Mouse (Mus musculus): ENCODE results near the gene Meaf6. TPM values are rescaled to one million over a fixed set of nuclear protein-coding genes. Genes with fewer than 3 reads are reported as not detected.

Gene Meaf6
- polyA plus RNA-seq, 2 experiments, result 13.5 to 23.0 TPM

DNA sequence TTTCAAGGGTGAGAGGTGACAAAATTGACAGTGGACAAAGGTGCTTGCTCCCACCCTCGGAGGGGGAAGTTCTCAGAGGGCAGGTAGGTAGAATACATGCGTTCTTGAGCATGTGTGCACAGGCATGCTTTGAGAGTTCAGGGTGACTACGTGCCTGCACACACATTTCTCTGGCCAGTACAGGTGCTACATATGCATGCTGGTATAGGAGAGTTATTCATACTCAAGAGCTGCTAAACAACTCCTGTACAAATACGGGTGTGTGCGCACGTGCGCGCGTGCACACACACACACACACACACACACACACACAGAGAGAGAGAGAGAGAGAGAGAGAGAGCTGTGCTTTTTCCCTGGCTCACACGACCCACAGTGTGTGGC, 76.0 kb downstream of the Meaf6 start:
- H3K4me3 ChIP-seq (ENCODE audit: insufficient read depth in 1 of 2, low read depth in 2 of 2, low read length in 2 of 2), result no peak overlapping the region
- no peaks in the 10 kb centered on the region for H3K36me3 ChIP-seq (replicated peaks; ENCODE audit: control insufficient read depth, insufficient read depth, low read depth)
- no peaks in the 10 kb centered on the region for H3K9me3 ChIP-seq (ENCODE audit: control insufficient read depth, low read length)
- ATAC-seq (ENCODE audit: insufficient read depth), result no peak
- H3K27me3 ChIP-seq (ENCODE audit: control insufficient read depth, insufficient read depth, low read length), result no peaks in the 10 kb centered on the region
- no peak overlapping the region for H3K27ac ChIP-seq
- H3K4me1 ChIP-seq (replicated peaks; ENCODE audit: control insufficient read depth in 2 of 2, insufficient read depth in 2 of 2, low read length in 1 of 2), result no peaks in the 10 kb centered on the region
- H3K4me2 ChIP-seq (ENCODE audit: low read depth), result no peak overlapping the region
- WGBS (ENCODE audit: insufficient replicate concordance), result 73% methylated on average over 10 of the region's 10 CpGs
- TF ChIP-seq CTCF (IDR thresholded peaks at IDR 0.05; ENCODE audit: low read depth), result no peak
- no peak for TF ChIP-seq EP300 (IDR thresholded peaks at IDR 0.05; ENCODE audit: low read depth)
- no peak for DNase-seq (ENCODE audit: low read depth in 3 of 3, low spot score in 3 of 3)
- no peak overlapping the region for H3K9ac ChIP-seq (replicated peaks)

DNA sequence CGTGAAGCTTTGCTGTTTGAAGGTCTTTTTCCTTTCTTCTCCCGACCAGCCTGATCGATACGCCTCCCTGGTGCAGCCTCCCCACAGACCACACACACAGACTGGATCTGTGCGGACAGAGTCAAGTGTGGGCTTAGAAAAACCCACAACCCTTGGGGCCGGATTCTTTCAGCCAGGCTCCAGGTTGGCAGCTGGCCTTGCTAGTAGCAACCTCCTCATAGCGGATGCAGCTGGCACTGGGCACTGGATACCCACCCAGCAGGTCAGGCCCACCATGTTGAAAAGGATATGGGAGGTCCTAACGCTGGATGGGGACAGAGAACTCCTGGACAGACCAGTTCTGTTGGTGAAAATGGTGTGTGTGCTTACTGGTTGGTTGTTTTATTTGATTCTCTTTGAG, 76.5 kb downstream of the Meaf6 start:
- Histone ChIP-seq H3K27ac (no peak overlapping the region), H3K4me2 (ENCODE audit: low read depth) (no peak overlapping the region), H3K36me3 (replicated peaks; ENCODE audit: control insufficient read depth, insufficient read depth, low read depth) (no peaks in the 10 kb centered on the region), H3K9me3 (ENCODE audit: control insufficient read depth, low read length) (no peaks in the 10 kb centered on the region), H3K27me3 (ENCODE audit: control insufficient read depth, insufficient read depth, low read length) (no peaks in the 10 kb centered on the region), H3K9ac (replicated peaks) (no peak overlapping the region), H3K4me1 (replicated peaks; ENCODE audit: control insufficient read depth in 2 of 2, insufficient read depth in 2 of 2, low read length in 1 of 2) (no peaks in the 10 kb centered on the region), H3K4me3 (ENCODE audit: insufficient read depth in 1 of 2, low read depth in 2 of 2, low read length in 2 of 2) (no peak overlapping the region)
- ATAC-seq (ENCODE audit: insufficient read depth) (no peak), DNase-seq (ENCODE audit: low read depth in 3 of 3, low spot score in 3 of 3) (no peak)
- WGBS (ENCODE audit: insufficient replicate concordance), result 56% methylated on average over 8 of the region's 8 CpGs
- TF ChIP-seq CTCF (IDR thresholded peaks at IDR 0.05; ENCODE audit: low read depth), result no peak
- no peak for TF ChIP-seq EP300 (IDR thresholded peaks at IDR 0.05; ENCODE audit: low read depth)

DNA sequence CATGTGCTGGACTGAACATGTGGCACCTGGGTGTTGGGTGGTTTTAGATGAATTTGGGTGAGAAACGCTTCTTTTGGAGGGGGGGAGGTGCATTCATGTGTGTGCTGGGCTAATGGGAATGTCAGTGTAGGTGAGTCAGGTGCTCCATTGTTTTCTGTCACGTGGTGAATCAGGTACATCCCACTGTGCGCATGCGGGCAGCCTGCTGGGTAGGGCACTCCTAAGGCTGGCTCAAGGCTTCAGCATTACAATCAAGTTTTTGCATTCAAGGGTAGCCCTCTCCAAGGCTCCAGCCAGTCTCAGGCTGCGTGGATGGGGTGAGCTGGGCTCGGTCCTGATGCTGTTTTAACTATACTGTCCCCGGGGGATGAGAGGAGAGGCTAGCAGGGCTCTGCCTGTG, 77.8 kb downstream of the Meaf6 start:
- Histone ChIP-seq H3K27ac (no peak overlapping the region), H3K4me2 (ENCODE audit: low read depth) (no peak overlapping the region), H3K4me1 (replicated peaks; ENCODE audit: control insufficient read depth in 2 of 2, insufficient read depth in 2 of 2, low read length in 1 of 2) (no peaks in the 10 kb centered on the region), H3K4me3 (ENCODE audit: insufficient read depth in 1 of 2, low read depth in 2 of 2, low read length in 2 of 2) (no peak overlapping the region), H3K27me3 (ENCODE audit: control insufficient read depth, insufficient read depth, low read length) (no peaks in the 10 kb centered on the region), H3K9ac (replicated peaks) (no peak overlapping the region), H3K36me3 (replicated peaks; ENCODE audit: control insufficient read depth, insufficient read depth, low read depth) (no peaks in the 10 kb centered on the region), H3K9me3 (ENCODE audit: control insufficient read depth, low read length) (no peaks in the 10 kb centered on the region)
- WGBS (ENCODE audit: insufficient replicate concordance), result 51% methylated on average over 7 of the region's 7 CpGs
- no peak for TF ChIP-seq EP300 (IDR thresholded peaks at IDR 0.05; ENCODE audit: low read depth)
- TF ChIP-seq CTCF (IDR thresholded peaks at IDR 0.05; ENCODE audit: low read depth), result no peak
- ATAC-seq (ENCODE audit: insufficient read depth) (no peak), DNase-seq (ENCODE audit: low read depth in 3 of 3, low spot score in 3 of 3) (no peak)

Other genes starting within 250 kb of the Meaf6 start
- 19.0 and 20.9 TPM in 2 replicates for gene Yrdc, start 234.5 kb upstream of the Meaf6 start, polyA plus RNA-seq (2012; rRNA removed)
- 21.7 and 21.9 TPM in 2 replicates for gene Yrdc, start 234.5 kb upstream of the Meaf6 start, polyA plus RNA-seq (2014; fragmentation: Nextera tagmentation; extraction: Ambion mirVana)
- gene 1110065P20Rik, start 233.9 kb upstream of the Meaf6 start, polyA plus RNA-seq (2012; rRNA removed), result 10.6 and 11.9 TPM in 2 replicates
- 15.2 and 15.4 TPM in 2 replicates for gene 1110065P20Rik, start 233.9 kb upstream of the Meaf6 start, polyA plus RNA-seq (2014; fragmentation: Nextera tagmentation; extraction: Ambion mirVana)
- gene Maneal, start 223.0 kb upstream of the Meaf6 start, polyA plus RNA-seq (2012; rRNA removed), result 0.06 and 0.08 TPM in 2 replicates
- 0.06 TPM in 1 of 2 replicates, not detected in the other for gene Maneal, start 223.0 kb upstream of the Meaf6 start, polyA plus RNA-seq (2014; fragmentation: Nextera tagmentation; extraction: Ambion mirVana)
- gene Epha10, start 204.2 kb upstream of the Meaf6 start, polyA plus RNA-seq (2012; rRNA removed), result not detected in 2 replicates
- gene Epha10, start 204.2 kb upstream of the Meaf6 start, polyA plus RNA-seq (2014; fragmentation: Nextera tagmentation; extraction: Ambion mirVana), result not detected in 2 replicates
- gene 9930104L06Rik, start 148.1 kb upstream of the Meaf6 start, polyA plus RNA-seq (2012; rRNA removed), result 5.8 and 5.9 TPM in 2 replicates
- 0.94 and 1.5 TPM in 2 replicates for gene 9930104L06Rik, start 148.1 kb upstream of the Meaf6 start, polyA plus RNA-seq (2014; fragmentation: Nextera tagmentation; extraction: Ambion mirVana)
- gene Cdca8, start 145.8 kb upstream of the Meaf6 start, polyA plus RNA-seq (2012; rRNA removed), result 48.0 and 61.8 TPM in 2 replicates
- 91.6 and 102 TPM in 2 replicates for gene Cdca8, start 145.8 kb upstream of the Meaf6 start, polyA plus RNA-seq (2014; fragmentation: Nextera tagmentation; extraction: Ambion mirVana)
- 0.68 and 0.69 TPM in 2 replicates for gene Rspo1, start 98.7 kb upstream of the Meaf6 start, polyA plus RNA-seq (2012; rRNA removed)
- 0.42 and 0.51 TPM in 2 replicates for gene Rspo1, start 98.7 kb upstream of the Meaf6 start, polyA plus RNA-seq (2014; fragmentation: Nextera tagmentation; extraction: Ambion mirVana)
- 11.7 and 26.7 TPM in 2 replicates for gene Gnl2, start 68.5 kb upstream of the Meaf6 start, polyA plus RNA-seq (2012; rRNA removed)
- 35.9 and 39.5 TPM in 2 replicates for gene Gnl2, start 68.5 kb upstream of the Meaf6 start, polyA plus RNA-seq (2014; fragmentation: Nextera tagmentation; extraction: Ambion mirVana)
- 0.02 TPM in 1 of 2 replicates, not detected in the other for gene Dnali1, start 19.4 kb upstream of the Meaf6 start, polyA plus RNA-seq (2012; rRNA removed)
- gene Dnali1, start 19.4 kb upstream of the Meaf6 start, polyA plus RNA-seq (2014; fragmentation: Nextera tagmentation; extraction: Ambion mirVana), result 0.10 TPM in 1 of 2 replicates, not detected in the other
- 7.5 and 8.5 TPM in 2 replicates for gene Snip1, start 18.5 kb upstream of the Meaf6 start, polyA plus RNA-seq (2012; rRNA removed)
- 13.5 and 15.9 TPM in 2 replicates for gene Snip1, start 18.5 kb upstream of the Meaf6 start, polyA plus RNA-seq (2014; fragmentation: Nextera tagmentation; extraction: Ambion mirVana)
- 0.79 and 0.83 TPM in 2 replicates for gene Zc3h12a, start 42.7 kb downstream of the Meaf6 start, polyA plus RNA-seq (2012; rRNA removed)
- gene Zc3h12a, start 42.7 kb downstream of the Meaf6 start, polyA plus RNA-seq (2014; fragmentation: Nextera tagmentation; extraction: Ambion mirVana), result 0.37 and 0.39 TPM in 2 replicates

All from liver, embryonic 14.5 days (tissue).